20 mouse cellular contexts compared by ENCODE assay signal in genomic region chr4:150478006-150478405, GRCm38 (mm10).
"Had no signal": no experiment of that assay in that cellular context is flagged by ENCODE, and none has a peak within 500 bp of the region (broad histone marks: within the 10 kb centered on the region; RNA-seq: fewer than 3 reads in every experiment).

No protein-coding gene starts in this region.

- DNase-seq: kidney, adult 2 months; kidney, postnatal 25 days; liver, postnatal 0 days; lung, postnatal 10 days; lung, postnatal 36 days; right cerebral cortex, adult 18-20 months; right cerebral cortex, postnatal 14 days; right cerebral cortex, postnatal 4 days; thymus, adult 18-20 months; thymus, postnatal 36 days had no signal

- H3K4me2 ChIP-seq: limb, embryonic 13.5 days; lung, embryonic 15.5 days; midbrain, embryonic 12.5 days; midbrain, embryonic 15.5 days; neural tube, embryonic 12.5 days; neural tube, embryonic 15.5 days had no signal

- H3K27ac ChIP-seq: kidney, postnatal 0 days; limb, embryonic 10.5 days; limb, embryonic 13.5 days; liver, embryonic 14.5 days; lung, embryonic 15.5 days; midbrain, embryonic 12.5 days; midbrain, embryonic 15.5 days; neural tube, embryonic 12.5 days; neural tube, embryonic 15.5 days had no signal

- H3K36me3 ChIP-seq: midbrain, embryonic 15.5 days had no signal

- H3K9ac ChIP-seq: limb, embryonic 13.5 days; liver, embryonic 14.5 days; liver, postnatal 0 days; lung, embryonic 15.5 days; midbrain, embryonic 12.5 days; midbrain, embryonic 15.5 days; neural tube, embryonic 12.5 days; neural tube, embryonic 15.5 days had no signal

- H3K4me1 ChIP-seq: limb, embryonic 10.5 days; limb, embryonic 13.5 days; lung, embryonic 15.5 days had no signal

- H3K9me3 ChIP-seq: limb, embryonic 10.5 days; limb, embryonic 13.5 days; lung, embryonic 15.5 days; midbrain, embryonic 12.5 days; midbrain, embryonic 15.5 days; neural tube, embryonic 12.5 days; neural tube, embryonic 15.5 days had no signal

- H3K4me3 ChIP-seq: limb, embryonic 10.5 days; limb, embryonic 13.5 days; lung, embryonic 15.5 days; midbrain, embryonic 12.5 days; midbrain, embryonic 15.5 days; neural tube, embryonic 12.5 days; neural tube, embryonic 15.5 days had no signal

- ATAC-seq: intestine, embryonic 16.5 days; liver, postnatal 0 days; midbrain, embryonic 15.5 days had no signal

- H3K27me3 ChIP-seq: limb, embryonic 13.5 days; lung, embryonic 15.5 days; midbrain, embryonic 15.5 days; neural tube, embryonic 12.5 days; neural tube, embryonic 15.5 days had no signal
